Mouse (Mus musculus) spleen, postnatal 4 days (tissue): ENCODE results near the gene Plch1.

Experiments
- DNase-seq, 2 experiments: peaks; one replicate each; pipeline ENCODE4 v3.0.0; 2022; ENCODE audit warnings: low spot score in 2 of 2

Gene Plch1

DNA sequence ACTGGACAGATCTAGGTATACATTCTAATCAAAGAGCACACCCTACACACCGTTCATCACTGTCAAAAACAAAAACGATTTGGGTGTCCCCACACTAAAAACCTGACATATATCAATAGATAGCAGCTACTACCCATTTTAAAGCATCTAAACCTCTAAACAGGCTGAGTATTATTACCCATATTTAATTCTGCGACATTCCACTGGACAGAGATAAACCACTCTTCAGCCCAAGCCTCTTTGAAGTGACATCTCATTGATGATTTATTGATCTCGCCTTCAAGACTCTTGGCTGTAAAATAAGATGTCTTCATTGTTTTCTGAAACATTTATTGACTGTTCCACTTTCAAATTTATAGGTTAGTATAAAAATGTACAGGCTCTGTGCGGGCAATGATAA is 46.4 kb downstream of the Plch1 start:
- DNase-seq: no peak

DNA sequence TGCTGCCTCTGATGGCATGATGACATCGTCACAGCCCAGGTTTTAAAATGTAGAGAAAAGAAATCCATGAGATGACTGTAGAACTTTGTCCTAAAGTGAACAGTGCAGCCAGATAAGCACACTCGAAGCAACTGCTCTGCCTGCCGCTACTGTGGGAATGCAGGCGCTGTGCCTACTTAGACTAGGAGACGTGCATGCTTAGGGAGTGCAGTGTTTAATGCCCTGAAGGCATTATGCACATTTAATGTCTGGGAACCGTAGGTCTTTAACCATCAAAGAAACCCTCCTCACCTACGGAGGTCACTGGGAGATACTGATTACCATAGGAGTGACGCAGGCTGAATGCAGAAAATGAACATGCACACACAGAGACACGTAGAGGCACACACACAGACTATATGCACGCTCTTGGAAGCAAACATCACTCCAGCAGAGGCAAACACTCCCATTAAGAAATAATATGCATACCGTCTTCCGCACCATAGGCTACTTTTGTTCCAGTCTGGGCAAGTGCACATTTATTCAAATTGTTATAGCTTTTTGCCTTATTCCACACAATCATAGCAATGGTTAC is 48.1 kb downstream of the Plch1 start:
- DNase-seq: no peak

DNA sequence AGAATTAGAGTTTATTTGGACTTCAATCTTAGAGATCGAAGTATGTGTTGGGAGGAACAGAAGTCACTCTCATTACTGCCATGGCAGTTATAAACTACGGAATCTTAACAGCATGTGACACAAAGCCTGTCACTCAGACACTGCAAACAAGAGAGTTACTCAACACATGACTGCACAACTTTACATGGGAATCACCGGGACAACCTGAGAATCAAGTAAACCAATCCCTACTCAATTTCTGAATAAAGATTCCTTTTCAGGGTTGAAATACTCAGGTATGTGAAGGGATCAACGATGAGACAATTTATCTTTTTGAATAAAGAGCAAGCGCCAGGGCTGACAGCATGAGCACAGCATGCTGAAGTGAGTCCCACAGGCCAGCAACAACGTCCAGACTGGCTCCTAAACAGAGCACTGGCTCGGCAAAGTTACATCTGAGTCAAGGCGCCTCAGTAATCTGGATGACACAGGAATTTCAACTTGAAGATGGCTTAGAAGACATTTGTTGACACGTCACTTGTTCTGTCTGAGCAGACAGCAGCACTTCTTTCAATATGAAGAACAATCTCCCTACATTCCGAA is 49.4 kb downstream of the Plch1 start:
- no peak for DNase-seq

DNA sequence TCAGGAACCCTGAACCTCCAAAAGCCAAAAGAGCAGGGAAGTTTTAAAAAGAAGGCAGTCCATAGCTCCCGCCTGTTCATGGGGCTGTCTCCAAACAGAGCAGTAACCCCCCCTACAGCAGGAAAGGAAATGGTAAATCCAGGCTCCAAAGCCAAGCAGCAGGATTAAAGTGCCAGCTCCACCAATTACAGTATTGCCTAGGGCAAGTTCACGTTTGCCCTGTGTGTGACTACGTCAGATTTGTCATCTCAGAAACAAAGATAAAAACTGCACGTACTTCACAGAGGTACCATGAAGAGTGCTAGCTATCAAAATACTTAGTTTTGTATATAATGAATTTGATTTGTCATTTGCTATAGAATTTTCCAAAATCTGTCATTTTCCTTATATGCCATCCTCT is 55.1 kb downstream of the Plch1 start:
- no peak for DNase-seq

- DNase-seq: no peak
These were observed 56.8 kb downstream of the Plch1 start for GRCm38 (mm10) chr3:63842436-63842835.

- no peak for DNase-seq
These were observed 61.5 kb downstream of the Plch1 start for GRCm38 (mm10) chr3:63837750-63838149.

GRCm38 (mm10) chr3:63836937-63837632 is 62.2 kb downstream of the Plch1 start:
- no peak for DNase-seq

GRCm38 (mm10) chr3:63835816-63836215 is 63.5 kb downstream of the Plch1 start:
- DNase-seq: no peak

DNA sequence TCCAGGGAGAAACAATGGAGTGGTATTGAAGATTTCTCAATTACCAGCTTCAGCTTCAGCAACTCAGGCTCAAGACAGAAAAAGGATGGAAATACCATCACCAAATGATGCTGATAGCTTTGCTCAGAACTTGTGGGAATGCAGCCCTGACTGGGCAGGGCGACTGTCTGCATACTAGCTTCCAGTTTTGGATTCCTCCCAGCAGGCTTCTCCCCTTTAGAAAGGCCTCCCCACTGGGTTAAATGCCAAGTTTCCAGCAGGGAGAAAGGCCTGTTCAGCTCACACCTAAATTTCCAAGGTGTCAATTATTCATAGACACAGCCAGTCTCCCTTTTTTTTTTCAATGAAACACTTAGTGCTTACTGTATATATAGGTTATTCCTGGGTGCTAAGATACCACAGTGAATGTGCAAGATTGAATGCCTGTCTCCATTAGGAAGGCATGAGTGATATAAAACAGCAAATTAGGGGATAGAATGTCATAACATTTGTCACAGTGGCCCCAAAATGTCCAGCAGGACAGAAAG is 75.3 kb downstream of the Plch1 start:
- no peak for DNase-seq

- no peak for DNase-seq
These were observed 76.6 kb downstream of the Plch1 start for GRCm38 (mm10) chr3:63822631-63823030.

GRCm38 (mm10) chr3:63815131-63815530 is 84.1 kb downstream of the Plch1 start:
- no peak for DNase-seq

DNA sequence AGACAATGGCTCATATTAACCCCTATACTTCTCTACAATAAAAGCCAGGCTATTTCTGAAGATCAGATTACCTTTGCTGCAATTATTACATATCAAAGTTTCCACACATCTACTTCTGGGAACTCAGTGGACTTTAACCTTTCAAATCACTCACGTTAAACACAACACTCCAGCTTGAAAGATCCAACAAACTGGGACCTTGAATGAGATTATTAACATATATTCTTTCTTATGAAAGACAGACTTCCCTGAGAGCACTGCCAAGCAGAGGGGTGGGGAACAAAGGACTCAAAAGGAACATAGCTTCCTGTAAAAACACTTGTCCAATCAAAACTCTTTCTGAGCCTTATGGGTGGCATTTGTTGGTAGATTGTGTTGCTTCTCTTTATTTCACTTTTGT is 85.1 kb downstream of the Plch1 start:
- DNase-seq: no peak

- DNase-seq: no peak
These were observed 92.4 kb downstream of the Plch1 start for GRCm38 (mm10) chr3:63806906-63807305.

GRCm38 (mm10) chr3:63805496-63805895 is 93.8 kb downstream of the Plch1 start:
- no peak for DNase-seq

DNA sequence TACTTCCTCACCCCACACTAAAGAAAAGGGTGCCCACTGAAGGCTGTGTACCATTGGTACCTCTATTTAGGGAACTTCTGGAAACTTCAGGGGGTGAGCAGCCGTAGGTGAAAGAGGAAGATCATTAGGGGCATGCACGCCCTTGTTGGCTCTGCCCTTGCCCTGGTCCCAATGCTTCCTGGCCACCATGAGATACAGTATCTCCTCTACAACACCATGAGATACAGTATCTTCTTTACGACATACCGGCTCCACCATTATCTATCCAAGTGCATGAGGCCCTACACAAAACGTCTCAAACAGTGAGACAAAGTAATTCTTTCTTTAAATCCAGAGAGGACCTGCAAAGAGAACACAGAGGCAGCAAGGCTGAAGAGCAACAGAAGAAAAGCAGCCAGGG is 98.6 kb downstream of the Plch1 start:
- no peak for DNase-seq

DNA sequence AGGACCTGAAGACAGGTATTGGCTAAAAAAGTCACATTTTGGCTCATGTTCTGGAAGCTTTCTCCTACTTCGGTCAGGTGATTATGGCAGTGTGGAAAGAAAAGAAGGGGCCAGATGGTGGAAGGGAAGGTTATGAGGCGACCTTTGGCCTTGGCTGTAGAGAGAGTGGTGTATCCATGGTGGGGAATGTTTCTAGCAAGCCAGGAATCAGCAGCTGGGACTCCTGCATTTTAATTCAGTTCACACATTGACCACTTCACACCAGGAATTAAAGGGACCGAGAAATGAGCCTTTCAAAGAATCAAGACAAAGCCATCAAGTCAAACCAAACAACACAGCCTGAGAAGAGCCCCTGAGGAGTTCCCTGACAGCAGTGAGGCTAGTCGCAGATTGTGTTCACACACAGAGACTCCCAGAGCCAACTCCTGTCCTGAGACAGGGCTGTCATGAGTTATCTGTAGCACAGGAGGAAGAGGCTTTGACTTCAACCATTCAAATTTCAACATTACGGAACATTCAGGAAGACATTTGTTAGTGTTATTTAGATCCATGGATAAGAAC is 112.4 kb downstream of the Plch1 start:
- DNase-seq: no peak

DNA sequence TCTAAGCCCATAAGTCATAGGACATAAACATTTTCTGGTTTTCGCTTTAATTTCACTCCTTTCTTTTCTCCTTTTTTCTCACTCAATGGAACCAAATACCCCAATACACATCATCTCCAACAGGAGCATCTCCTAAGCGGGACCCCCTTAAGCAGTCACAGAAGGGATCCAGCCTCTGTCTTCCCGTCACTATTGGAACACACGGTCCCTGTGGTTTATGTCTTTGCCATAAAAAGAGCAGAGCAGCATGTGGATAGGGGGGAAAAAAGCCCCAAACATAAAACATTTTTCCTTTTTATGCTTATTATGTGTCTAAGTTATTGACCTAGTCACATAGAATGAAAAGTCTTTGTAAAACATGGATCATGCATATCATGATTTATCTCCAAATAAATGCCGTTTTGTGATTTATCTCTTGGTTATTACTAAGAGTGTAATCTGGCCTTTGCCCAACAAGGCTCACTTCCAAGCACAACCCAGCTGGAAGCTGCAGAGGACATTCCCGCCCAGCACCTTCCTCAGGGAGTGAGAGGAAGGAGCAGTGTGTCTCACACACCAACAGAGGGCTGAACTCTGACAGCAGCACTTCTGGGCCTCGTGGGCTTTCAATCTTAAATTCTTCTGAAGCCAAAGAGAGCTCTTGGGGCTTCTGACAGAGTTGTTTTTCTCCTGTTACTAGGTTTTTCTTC is 126.5 kb downstream of the Plch1 start:
- DNase-seq: no peak

GRCm38 (mm10) chr3:63760821-63761220 is 138.5 kb downstream of the Plch1 start:
- no peak for DNase-seq

GRCm38 (mm10) chr3:63740073-63740472 is 159.2 kb downstream of the Plch1 start:
- DNase-seq: no peak

DNA sequence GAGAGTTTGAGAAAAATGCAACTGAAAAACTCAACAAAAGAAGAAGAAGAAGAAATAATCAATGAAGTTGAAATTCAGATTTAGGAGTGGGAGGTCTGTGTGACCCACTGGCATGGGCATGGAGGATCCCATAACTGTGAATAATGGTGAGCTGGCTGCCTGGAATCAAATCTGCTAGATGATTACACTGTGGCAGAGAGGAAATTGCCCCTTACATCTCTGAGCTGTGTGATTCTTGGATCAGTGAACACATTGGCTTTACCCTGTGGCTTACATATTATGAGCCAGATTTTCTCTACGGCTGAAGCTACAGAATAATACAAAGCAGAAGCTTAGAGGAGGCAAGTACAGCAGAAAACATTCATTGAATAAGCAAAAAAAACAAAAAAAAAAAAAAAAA is 170.9 kb downstream of the Plch1 start:
- no peak for DNase-seq

DNA sequence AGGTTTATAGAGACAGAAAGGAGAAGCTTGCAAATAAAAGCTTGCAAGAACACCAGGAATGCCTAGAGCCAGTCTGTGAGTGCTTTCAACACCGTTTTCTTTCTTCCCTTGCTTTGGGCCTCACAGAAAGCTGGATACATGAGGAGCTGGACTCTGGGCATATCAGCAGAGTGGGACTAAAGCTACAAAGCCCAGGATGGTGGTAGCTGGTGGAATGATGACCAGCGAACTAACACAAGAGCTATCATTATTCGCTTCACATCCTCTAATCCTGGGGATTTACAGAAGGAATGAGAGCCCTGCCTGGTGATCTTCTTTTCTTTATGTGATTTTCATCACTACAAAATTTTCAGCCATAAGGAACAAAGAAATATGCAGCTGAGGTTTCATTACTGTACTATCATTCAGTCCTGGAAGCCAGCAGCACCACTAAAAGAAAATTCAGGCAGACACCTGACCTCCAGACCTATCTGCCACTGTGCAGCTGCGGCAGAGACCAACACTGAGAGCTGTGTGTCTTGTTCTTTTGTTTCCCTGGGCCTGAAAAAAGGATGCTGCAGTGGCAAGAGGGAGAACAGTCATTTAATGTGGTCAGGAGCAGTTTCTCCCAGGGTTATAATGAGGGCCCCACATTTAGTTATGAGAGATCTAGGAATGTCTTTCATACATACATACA is 172.5 kb downstream of the Plch1 start:
- DNase-seq: no peak

DNA sequence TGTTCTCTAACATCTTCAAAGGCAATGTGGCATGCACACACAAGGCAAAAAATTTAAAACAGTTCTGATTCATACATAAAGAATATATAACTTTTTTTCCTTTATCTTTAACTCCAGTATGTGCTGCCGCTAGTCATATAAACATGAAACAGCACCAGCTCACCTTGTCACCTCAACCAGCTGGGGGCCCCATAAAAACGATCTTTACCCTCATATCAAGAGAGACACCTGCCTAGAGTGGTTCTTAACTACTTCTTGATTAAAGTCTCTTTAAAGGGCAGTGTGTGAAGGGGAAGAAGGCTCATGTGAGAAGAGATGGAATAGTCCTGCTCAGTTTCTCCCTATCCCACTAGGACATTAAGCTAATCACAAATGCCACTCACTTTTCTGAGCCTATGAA is 205.6 kb downstream of the Plch1 start:
- no peak for DNase-seq
